Mouse (Mus musculus): Measurements from ENCODE around the gene Zfp811. TPM values are rescaled to one million over a fixed set of nuclear protein-coding genes. Genes with fewer than 3 reads are reported as not detected.
A peak's percentile ranks its signal among the peaks of the same experiment; 100 is the strongest.
"Not testable (repeated sequence)": the region's sequence is repeated elsewhere in the genome, so short reads cannot be mapped to it uniquely, and the experiment has no call there.

Gene Zfp811
- polyA plus RNA-seq (2016; fragmentation: Nextera tagmentation; extraction: Ambion mirVana): 1.2 and 2.4 TPM in 2 replicates

DNA sequence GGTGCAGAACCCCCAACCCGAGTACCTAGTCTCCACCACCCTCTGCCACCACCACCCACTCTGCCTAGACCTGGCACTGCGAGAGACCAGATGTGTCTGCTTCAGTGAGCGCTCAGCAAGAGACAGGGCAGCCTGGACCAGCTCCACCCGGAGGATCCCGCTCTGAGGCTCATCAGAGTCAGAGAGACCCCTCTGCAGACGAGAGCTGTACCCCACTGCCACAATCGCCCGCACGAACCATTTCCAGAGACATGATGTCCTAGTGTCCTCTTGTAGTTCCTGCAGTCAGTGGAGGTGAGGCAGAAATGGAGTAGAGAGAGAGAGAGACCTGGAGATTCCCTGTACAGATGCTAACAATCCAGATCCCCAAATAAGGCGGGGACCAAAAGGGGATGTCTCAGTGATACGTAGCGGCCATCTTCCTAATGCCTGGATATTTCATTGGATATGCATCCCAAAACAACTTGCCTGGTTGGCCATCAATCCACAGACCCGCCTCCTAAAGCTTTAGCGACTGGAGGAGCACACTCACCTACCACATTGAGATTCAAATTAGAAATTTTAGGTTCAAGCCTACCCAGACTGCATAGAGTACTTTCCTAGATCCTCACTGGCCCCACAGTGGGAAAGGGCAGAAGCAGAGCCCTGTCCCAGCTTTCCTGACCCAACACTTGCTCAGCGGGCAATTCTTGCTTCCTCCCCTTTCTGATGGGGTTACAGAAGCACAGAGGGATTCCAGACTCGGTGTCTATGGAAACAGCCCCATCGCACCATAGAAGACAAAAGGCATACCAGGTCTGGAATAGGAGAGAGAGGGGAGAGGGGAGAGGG is at the start of gene Zfp811:
Gene Zfp811, minus strand, starts transcription at position 388 of the 831 bp plus-strand sequence.
- peak; percentile 85 for DNase-seq (ENCODE audit: low spot score)
- WGBS: under 1% methylated on average over 17 of the region's 17 CpGs
- H3K36me3 ChIP-seq: no peaks in the 10 kb centered on the region
- peaks cover 11% of the 10 kb centered on the region for H3K4me1 ChIP-seq
- peak within 1 kb of the TSS; percentile 66 for H3K4me3 ChIP-seq
- no peaks in the 10 kb centered on the region for H3K9me3 ChIP-seq
- H3K27me3 ChIP-seq (ENCODE audit: insufficient read depth, poor library complexity, severe bottlenecking): no peaks in the 10 kb centered on the region
- peak within 1 kb of the TSS; percentile 80 for H3K27ac ChIP-seq

DNA sequence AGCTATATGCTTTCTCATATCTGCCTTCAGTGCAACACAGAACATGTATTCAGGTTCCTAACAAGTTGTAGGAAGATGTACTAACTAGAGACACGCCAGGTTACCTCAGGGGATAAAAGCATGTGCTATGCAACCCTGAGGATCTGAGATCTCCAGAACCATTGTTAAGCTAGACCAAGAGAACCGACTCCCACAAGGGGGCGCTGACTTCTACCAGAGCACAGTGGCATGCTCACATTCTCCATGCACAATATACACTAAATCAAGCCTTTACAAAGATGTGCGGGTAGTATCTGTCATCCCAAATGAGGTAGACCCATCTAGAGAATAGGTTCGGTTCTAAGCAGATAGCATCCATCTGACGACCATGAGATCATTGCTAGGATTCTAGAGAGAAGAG is 47.0 kb upstream of the Zfp811 start:
- WGBS: 42% methylated on average over 4 of the region's 6 CpGs

DNA sequence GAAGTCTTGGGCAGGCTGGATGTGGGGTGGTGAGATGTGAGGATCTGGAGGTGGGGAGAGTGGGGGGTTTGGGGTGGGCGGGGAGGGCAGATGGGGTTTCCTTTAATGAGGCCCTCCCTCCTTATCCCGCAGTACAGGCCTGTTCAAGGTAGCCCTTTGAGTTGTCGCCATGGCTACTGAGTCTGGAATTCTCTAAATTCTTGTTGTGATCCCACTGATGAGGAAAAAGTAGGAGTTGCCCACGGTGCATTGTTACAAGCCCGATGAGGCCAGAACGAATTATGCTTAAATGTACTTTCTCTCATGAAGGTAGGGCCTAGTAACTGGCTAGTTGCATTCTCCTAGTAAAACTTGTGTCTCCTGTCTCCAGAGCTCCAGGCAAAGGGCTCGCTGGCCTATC is 41.9 kb upstream of the Zfp811 start:
- no peak overlapping the region for H3K4me3 ChIP-seq
- no peaks in the 10 kb centered on the region for H3K36me3 ChIP-seq
- H3K9me3 ChIP-seq: no peaks in the 10 kb centered on the region; the same call in 1 of the 2 replicates
- no peak for DNase-seq (ENCODE audit: low spot score)
- H3K27ac ChIP-seq: no peak overlapping the region
- 62% methylated on average over 7 of the region's 7 CpGs for WGBS
- H3K27me3 ChIP-seq (ENCODE audit: insufficient read depth, poor library complexity, severe bottlenecking): no peaks in the 10 kb centered on the region
- no peaks in the 10 kb centered on the region for H3K4me1 ChIP-seq

More for the DNA sequence above, 47.0 kb upstream of the Zfp811 start:
- not testable (repeated sequence) for H3K4me1 ChIP-seq; DNase-seq (ENCODE audit: low spot score); H3K36me3 ChIP-seq; H3K27ac ChIP-seq; H3K4me3 ChIP-seq; H3K9me3 ChIP-seq; H3K27me3 ChIP-seq (ENCODE audit: insufficient read depth, poor library complexity, severe bottlenecking)

DNA sequence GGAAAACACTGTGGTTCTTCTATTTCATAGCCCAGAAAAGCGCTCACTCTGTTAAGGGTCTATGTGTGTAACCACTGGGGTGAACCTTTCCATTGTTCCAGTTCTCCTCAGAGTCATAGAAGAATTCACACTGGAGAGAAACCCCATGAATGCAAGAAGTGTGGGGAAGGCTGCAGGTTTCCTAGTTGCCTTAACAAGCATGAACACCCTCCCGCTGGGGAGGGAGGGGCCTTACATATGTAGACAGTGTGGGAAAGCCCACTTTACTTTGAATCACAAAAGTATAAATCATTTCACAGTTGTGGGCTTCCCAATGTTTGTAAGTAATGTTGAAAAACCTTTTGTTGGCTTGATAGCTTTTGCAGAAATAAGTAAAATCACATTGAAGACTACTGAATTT is 31.7 kb upstream of the Zfp811 start:
- Histone ChIP-seq H3K4me1 (peaks cover 5% of the 10 kb centered on the region; the same call in 1 of the 2 replicates), H3K9me3 (no peaks in the 10 kb centered on the region), H3K4me3 (no peak overlapping the region), H3K27ac (no peak overlapping the region), H3K36me3 (no peaks in the 10 kb centered on the region), H3K27me3 (ENCODE audit: insufficient read depth, poor library complexity, severe bottlenecking) (no peaks in the 10 kb centered on the region)
- DNase-seq (ENCODE audit: low spot score): no peak
- WGBS: 79% methylated on average over 2 of the region's 2 CpGs

DNA sequence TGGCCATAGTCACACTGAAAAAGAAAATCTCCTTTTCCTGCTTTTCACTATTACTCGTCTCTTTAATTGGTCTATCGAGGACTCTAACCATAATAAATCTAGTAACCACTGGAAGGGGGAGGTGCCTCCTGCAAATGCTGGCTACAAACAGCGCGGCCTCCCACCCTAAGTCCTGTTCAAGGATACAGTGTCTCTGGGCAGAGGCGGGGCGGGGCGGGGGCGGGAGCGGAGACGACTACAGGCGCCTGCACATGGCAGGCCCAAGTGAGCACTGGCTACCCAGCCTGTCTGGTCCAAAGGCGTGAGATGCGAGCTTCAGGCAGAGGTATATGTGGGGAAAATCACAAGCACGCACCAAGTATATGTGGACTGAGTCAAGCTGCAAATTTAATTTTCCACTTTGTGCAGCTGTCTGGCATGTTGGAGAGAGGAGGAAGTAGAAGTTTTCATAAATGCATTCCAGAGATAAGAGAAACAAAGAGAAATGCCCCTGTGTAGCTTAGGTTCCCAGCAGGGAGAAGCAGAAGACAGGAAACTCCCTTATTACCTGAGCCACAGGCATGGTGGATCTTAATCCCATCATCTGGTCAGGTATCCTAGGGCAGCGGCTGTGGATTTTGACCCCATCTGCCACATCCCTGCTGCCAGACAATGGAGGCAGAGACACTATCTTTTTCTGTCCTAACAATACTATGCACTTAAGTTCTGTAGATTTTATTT is 29.5 kb upstream of the Zfp811 start:
- no peak overlapping the region for H3K27ac ChIP-seq
- peak; percentile 75 for DNase-seq (ENCODE audit: low spot score)
- H3K9me3 ChIP-seq: no peaks in the 10 kb centered on the region
- H3K4me3 ChIP-seq: no peak overlapping the region
- peaks cover 5% of the 10 kb centered on the region; the same call in 1 of the 2 replicates for H3K4me1 ChIP-seq
- no peaks in the 10 kb centered on the region for H3K36me3 ChIP-seq
- no peaks in the 10 kb centered on the region for H3K27me3 ChIP-seq (ENCODE audit: insufficient read depth, poor library complexity, severe bottlenecking)
- 34% methylated on average over 15 of the region's 15 CpGs for WGBS

DNA sequence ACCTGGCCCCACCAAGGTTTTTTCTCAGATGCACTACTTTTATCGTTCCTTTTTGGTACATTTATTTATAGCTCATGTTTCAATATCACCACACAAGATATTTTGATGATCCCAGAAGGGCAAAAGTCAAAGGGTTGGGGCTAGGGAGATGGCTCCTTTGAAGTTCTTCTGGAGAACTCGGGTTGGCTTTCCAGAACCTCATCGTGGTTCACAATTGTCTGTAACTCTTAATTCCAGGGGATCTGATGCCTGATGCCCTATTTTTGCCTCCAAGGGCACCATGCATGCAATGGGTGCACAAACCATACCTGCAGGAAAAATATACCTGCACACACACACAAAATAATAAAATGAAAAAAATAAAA is 20.7 kb upstream of the Zfp811 start:
- peaks cover 7% of the 10 kb centered on the region; the same call in 1 of the 2 replicates for H3K4me1 ChIP-seq
- no peaks in the 10 kb centered on the region for H3K27me3 ChIP-seq (ENCODE audit: insufficient read depth, poor library complexity, severe bottlenecking)
- peak overlapping the region; percentile 95 for H3K27ac ChIP-seq
- no peaks in the 10 kb centered on the region for H3K9me3 ChIP-seq
- peaks cover 15% of the 10 kb centered on the region for H3K36me3 ChIP-seq
- no peak for DNase-seq (ENCODE audit: low spot score)
- H3K4me3 ChIP-seq: peak overlapping the region; percentile 73
- whole genome bisulfite sequencing: 33% methylated on average over 3 of the region's 3 CpGs

DNA sequence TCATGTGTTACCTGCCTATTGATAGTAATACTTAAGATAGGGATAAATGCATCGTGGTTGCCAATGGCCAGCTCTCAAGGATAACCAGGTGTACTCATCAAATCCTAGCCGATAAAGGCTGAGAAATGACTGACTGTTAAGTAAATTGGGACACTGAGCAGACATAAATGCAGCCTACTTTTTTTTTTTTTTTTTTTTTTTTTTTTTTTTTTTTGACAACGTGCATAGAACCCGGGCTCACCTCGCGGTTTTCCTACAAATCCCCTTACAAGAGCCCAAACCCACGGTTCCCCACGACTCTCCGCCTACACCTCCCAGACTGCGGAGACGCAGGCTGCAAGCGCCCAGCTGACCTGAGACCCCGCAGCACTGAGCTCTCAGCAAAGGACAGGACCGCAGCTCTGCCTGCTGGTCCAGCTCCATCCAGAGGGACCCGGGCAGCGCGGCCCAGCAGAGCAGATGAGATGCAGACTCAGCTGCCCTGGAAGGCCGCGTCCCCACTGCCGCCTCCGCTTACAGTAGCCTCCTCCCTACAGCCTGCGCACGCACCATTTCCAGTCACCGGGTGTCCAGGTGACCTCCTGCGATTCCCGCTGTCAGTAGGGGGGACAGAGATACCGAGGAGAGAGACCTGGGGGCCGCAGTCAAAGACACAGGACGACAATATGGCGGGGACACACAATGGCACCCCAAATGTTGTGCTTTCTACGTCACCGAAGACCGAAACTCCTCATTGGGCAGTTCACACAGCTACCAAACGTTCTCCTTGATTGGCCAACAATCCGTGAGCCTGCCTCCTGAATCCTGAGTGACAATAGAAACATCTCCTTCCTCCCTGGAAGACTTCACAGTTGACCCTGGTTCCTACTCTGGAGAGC is 20.0 kb upstream of the Zfp811 start, which contains the start of gene Zfp799:
Gene Zfp799, minus strand, starts transcription at position 722 of the 878 bp plus-strand sequence.
- H3K9me3 ChIP-seq: no peaks in the 10 kb centered on the region
- H3K27me3 ChIP-seq (ENCODE audit: insufficient read depth, poor library complexity, severe bottlenecking): no peaks in the 10 kb centered on the region
- 2% methylated on average over 35 of the region's 35 CpGs for WGBS
- H3K4me1 ChIP-seq: peaks cover 7% of the 10 kb centered on the region; the same call in 1 of the 2 replicates
- peak within 1 kb of the TSS; percentile 73 for H3K4me3 ChIP-seq
- H3K27ac ChIP-seq: peak within 1 kb of the TSS; percentile 95
- peak; percentile 94 for DNase-seq (ENCODE audit: low spot score)
- peaks cover 21% of the 10 kb centered on the region for H3K36me3 ChIP-seq

DNA sequence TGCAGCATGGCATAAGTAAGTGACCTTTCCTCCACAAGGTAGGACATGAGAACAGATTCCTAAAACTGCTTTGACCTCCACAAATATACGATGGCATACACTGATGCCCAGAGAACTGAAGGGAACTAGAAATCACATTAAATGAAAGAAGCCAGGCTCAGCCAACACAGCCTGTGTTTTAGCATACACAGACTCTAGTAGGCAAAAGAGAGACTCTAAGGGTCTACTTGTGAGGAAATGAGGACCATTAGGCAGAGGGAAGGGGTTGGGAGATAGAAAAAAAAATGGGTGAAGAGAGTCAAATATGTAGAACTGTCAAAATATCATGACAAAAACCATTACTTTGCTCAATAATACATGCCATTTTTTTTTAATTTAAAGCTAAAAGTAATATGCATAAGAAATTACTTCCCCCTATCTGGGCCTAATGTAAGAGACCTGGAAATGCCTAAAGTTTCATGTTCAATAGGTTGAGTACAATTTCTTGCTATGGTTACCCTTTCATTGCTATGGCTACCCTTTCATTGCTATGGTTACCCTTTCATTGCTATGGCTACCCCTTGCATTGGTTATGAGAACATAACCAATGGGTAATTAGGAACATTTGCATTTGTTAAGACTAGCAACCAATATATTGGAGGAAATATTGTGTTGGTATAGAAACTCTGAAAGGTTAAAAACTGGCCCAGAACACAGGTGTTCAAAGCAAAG is 6.5 kb upstream of the Zfp811 start:
- Histone ChIP-seq H3K4me1 (no peaks in the 10 kb centered on the region), H3K36me3 (peaks cover 42% of the 10 kb centered on the region), H3K9me3 (no peaks in the 10 kb centered on the region), H3K27me3 (ENCODE audit: insufficient read depth, poor library complexity, severe bottlenecking) (no peaks in the 10 kb centered on the region), H3K4me3 (no peak overlapping the region), H3K27ac (no peak overlapping the region)
- 97% methylated on average over 1 of the region's 1 CpGs for WGBS
- no peak for DNase-seq (ENCODE audit: low spot score)

DNA sequence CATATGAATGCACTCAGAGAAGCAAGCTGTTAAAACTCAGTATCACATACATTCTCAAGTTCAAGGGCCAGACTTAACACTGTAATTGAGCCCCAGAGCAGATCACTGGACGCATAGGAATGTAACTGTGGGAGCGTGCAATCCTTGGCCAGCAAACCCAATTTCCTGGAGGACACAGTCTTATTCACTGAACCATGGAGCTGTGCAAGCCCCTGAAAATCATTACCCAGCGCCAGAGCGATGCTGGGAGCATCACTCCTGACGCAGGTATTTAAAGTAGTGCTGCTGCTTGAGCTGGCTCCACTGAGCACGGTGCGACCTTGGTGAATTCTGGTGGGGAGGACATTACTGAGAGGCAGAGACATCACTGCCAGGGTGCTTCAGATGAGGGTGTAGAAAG is 4.4 kb upstream of the Zfp811 start:
- no peak for DNase-seq (ENCODE audit: low spot score)
- 76% methylated on average over 7 of the region's 7 CpGs for WGBS
- no peaks in the 10 kb centered on the region for H3K9me3 ChIP-seq

DNA sequence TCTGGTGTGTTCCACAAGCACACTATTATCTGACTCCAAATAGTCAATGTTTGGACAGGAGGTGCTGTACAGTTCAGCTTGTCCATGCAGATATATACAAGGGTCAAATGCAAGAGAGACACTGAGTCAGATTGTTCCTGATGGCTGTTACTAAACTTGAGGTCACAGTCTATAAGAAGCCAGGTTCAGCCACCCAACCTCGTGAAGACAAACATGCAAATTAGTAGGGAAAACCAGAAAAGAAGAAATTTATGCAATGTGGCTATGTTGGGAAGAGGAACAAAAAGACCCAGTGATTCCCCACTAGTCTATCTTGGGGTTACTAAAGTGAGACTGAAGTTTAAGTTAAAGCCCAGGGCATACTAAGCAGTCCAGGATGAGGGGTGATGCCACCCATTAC is 917 bp upstream of the Zfp811 start:
- peaks cover 11% of the 10 kb centered on the region for H3K4me1 ChIP-seq
- no peaks in the 10 kb centered on the region for H3K27me3 ChIP-seq (ENCODE audit: insufficient read depth, poor library complexity, severe bottlenecking)
- no peak overlapping the region for H3K27ac ChIP-seq
- H3K36me3 ChIP-seq: peaks cover 2% of the 10 kb centered on the region; the same call in 1 of the 2 replicates
- no peaks in the 10 kb centered on the region for H3K9me3 ChIP-seq
- 46% methylated on average over 1 of the region's 1 CpGs for WGBS
- H3K4me3 ChIP-seq: no peak overlapping the region
- DNase-seq (ENCODE audit: low spot score): no peak

More for the DNA sequence above, 4.4 kb upstream of the Zfp811 start:
- Histone ChIP-seq H3K36me3 (peaks cover 22% of the 10 kb centered on the region), H3K27me3 (ENCODE audit: insufficient read depth, poor library complexity, severe bottlenecking) (no peaks in the 10 kb centered on the region), H3K4me3 (no peak overlapping the region), H3K4me1 (peaks cover 8% of the 10 kb centered on the region), H3K27ac (no peak overlapping the region)

DNA sequence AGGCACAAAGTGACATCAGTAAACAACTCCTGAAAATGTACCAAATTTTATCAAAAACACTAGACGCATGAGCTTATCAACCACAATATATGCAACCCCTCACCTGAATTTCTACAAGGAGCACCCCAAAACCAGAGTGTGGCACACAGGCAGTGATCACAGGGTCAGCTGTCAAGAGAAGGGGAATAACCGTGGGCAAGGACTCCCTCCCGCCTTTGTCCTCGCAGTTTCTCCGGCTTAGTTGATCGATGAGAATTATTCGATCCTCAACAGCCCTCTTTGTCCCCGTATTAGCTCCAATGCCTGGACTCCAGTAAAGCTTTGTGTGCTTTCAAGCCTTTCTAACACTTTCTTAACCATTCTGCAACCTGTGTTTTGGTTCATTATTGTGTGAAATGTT is 810 bp downstream of the Zfp811 start:
- WGBS: 16% methylated on average over 8 of the region's 8 CpGs
- Histone ChIP-seq H3K36me3 (no peaks in the 10 kb centered on the region), H3K4me3 (peak overlapping the region; percentile 66), H3K9me3 (no peaks in the 10 kb centered on the region), H3K27ac (peak overlapping the region; percentile 80), H3K27me3 (ENCODE audit: insufficient read depth, poor library complexity, severe bottlenecking) (no peaks in the 10 kb centered on the region), H3K4me1 (peaks cover 11% of the 10 kb centered on the region)
- DNase-seq (ENCODE audit: low spot score): no peak

DNA sequence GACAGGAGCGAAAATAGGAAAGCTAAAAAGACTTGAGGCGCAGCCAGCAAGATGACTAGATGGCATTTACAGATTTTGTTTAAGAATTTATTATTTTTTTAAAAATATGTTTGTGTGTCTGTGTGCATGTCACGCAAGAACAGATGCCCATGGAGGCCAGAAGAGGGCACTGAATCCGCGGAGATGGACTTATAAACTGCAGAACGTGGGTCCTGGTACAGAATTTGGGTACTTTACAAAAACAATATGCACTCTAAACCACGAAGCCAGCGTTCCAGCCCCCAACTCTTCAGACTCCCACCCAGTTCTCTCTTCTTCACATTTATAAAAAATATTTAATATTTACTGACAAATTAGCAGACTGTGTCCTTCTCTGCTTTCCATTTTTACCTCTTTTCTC is 20.5 kb downstream of the Zfp811 start:
- Histone ChIP-seq H3K4me3 (peak overlapping the region; percentile 90; the same call in 1 of the 2 replicates), H3K4me1 (peaks cover 9% of the 10 kb centered on the region), H3K27ac (no peak overlapping the region), H3K27me3 (ENCODE audit: insufficient read depth, poor library complexity, severe bottlenecking) (no peaks in the 10 kb centered on the region), H3K36me3 (peaks cover 20% of the 10 kb centered on the region), H3K9me3 (no peaks in the 10 kb centered on the region)
- 72% methylated on average over 8 of the region's 8 CpGs for WGBS
- DNase-seq (ENCODE audit: low spot score): no peak

Measured in heart, embryonic 10.5 days (tissue).